Mouse (Mus musculus) macrophage (primary cell): ENCODE measurements around the gene Tdrd7. TPM values are rescaled to one million over a fixed set of nuclear protein-coding genes. Genes with fewer than 3 reads are reported as not detected.

ENCODE experiments used
- H3K27ac ChIP-seq: fragments of 350-480 bp; formaldehyde crosslinking; 2 replicates; pipeline ENCODE4 v1.9.0; 2021
- H3K36me3 ChIP-seq: fragments of 350-480 bp; formaldehyde crosslinking; 2 replicates; pipeline ENCODE4 v1.9.0; 2021; ENCODE audit errors: inconsistent target
- H3K4me3 ChIP-seq: fragments of 350-480 bp; formaldehyde crosslinking; 2 replicates; pipeline ENCODE4 v1.9.0; 2021; ENCODE audit errors: inconsistent target
- H3K79me2 ChIP-seq: fragments of 350-480 bp; formaldehyde crosslinking; 2 replicates; pipeline ENCODE4 v1.9.0; 2021; ENCODE audit errors: inconsistent target
- WGBS: methylation state at CpG from one replicate; pipeline ENCODE4 v1.1.7; 2026; ENCODE audit warnings: inconsistent platforms; ENCODE audit not compliant: missing documents; 5-methylcytosine and 5-hydroxymethylcytosine counted together
- polyA plus RNA-seq: library from polyadenylated mRNA; stranded (reverse); fragments of 250-400 nt; gene quantifications from 3 replicates; pipeline ENCODE4 v1.2.4, GENCODE M21; 2018; ENCODE audit warnings: inconsistent platforms

Tdrd7 gene
- polyA plus RNA-seq, 1 experiment from 2014 or later: 30.7 TPM

- no peak overlapping the region for H3K27ac ChIP-seq
- WGBS: 34% methylated on average over 13 of the region's 13 CpGs
- H3K4me3 ChIP-seq: no peak overlapping the region
- H3K36me3 ChIP-seq: no peaks in the 10 kb centered on the region
- no peaks in the 10 kb centered on the region for H3K79me2 ChIP-seq
Measured at GRCm38 (mm10) chr4:45965737-45966447, 758 bp downstream of the Tdrd7 start.

- 77% methylated on average over 6 of the region's 6 CpGs for WGBS
- Histone ChIP-seq H3K36me3 (no peaks in the 10 kb centered on the region), H3K27ac (no peak overlapping the region), H3K79me2 (no peaks in the 10 kb centered on the region), H3K4me3 (no peak overlapping the region)
Measured at GRCm38 (mm10) chr4:45966716-45967115, 1.6 kb downstream of the Tdrd7 start.

GRCm38 (mm10) chr4:45967479-45968341, 2.6 kb downstream of the Tdrd7 start:
- 92% methylated on average over 9 of the region's 9 CpGs for WGBS
- Histone ChIP-seq H3K36me3 (no peaks in the 10 kb centered on the region), H3K4me3 (no peak overlapping the region), H3K27ac (no peak overlapping the region), H3K79me2 (peaks cover 1% of the 10 kb centered on the region)

GRCm38 (mm10) chr4:45969051-45969450, 3.9 kb downstream of the Tdrd7 start:
- WGBS: 90% methylated on average over 2 of the region's 2 CpGs
- no peak overlapping the region for H3K4me3 ChIP-seq
- H3K36me3 ChIP-seq: no peaks in the 10 kb centered on the region
- H3K27ac ChIP-seq: no peak overlapping the region
- H3K79me2 ChIP-seq: peaks cover 15% of the 10 kb centered on the region

- no peak overlapping the region for H3K4me3 ChIP-seq
- H3K79me2 ChIP-seq: peaks cover 25% of the 10 kb centered on the region
- no peak overlapping the region for H3K27ac ChIP-seq
- H3K36me3 ChIP-seq: no peaks in the 10 kb centered on the region
- 76% methylated on average over 7 of the region's 7 CpGs for WGBS
Measured at GRCm38 (mm10) chr4:45970048-45970560, 5.0 kb downstream of the Tdrd7 start.

- under 1% methylated on average over 49 of the region's 51 CpGs for WGBS
- no peak overlapping the region for H3K27ac ChIP-seq
- H3K4me3 ChIP-seq: peak overlapping the region; percentile 7; the same call in 1 of the 2 replicates
- H3K79me2 ChIP-seq: peaks cover 43% of the 10 kb centered on the region
- H3K36me3 ChIP-seq: peaks cover 6% of the 10 kb centered on the region; the same call in 1 of the 2 replicates
Measured at GRCm38 (mm10) chr4:45971806-45972447, 6.8 kb downstream of the Tdrd7 start.

GRCm38 (mm10) chr4:45972448-45972854, 7.3 kb downstream of the Tdrd7 start:
- Histone ChIP-seq H3K27ac (peak overlapping the region; percentile 28; the same call in 1 of the 2 replicates), H3K79me2 (peaks cover 49% of the 10 kb centered on the region), H3K4me3 (peak overlapping the region; percentile 72), H3K36me3 (peaks cover 6% of the 10 kb centered on the region; the same call in 1 of the 2 replicates)
- WGBS: 1% methylated on average over 42 of the region's 53 CpGs

- H3K79me2 ChIP-seq: peaks cover 54% of the 10 kb centered on the region
- WGBS: 40% methylated on average over 9 of the region's 9 CpGs
- peaks cover 6% of the 10 kb centered on the region; the same call in 1 of the 2 replicates for H3K36me3 ChIP-seq
- peak overlapping the region; percentile 72 for H3K4me3 ChIP-seq
- peak overlapping the region; percentile 28; the same call in 1 of the 2 replicates for H3K27ac ChIP-seq
Measured at GRCm38 (mm10) chr4:45972951-45973350, 7.8 kb downstream of the Tdrd7 start.

GRCm38 (mm10) chr4:45976931-45977667, 12.0 kb downstream of the Tdrd7 start:
- WGBS: 90% methylated on average over 6 of the region's 6 CpGs
- peaks cover 85% of the 10 kb centered on the region for H3K79me2 ChIP-seq
- H3K36me3 ChIP-seq: peaks cover 6% of the 10 kb centered on the region; the same call in 1 of the 2 replicates
- H3K4me3 ChIP-seq: no peak overlapping the region
- H3K27ac ChIP-seq: no peak overlapping the region

- peaks cover 90% of the 10 kb centered on the region for H3K79me2 ChIP-seq
- H3K27ac ChIP-seq: no peak overlapping the region
- 95% methylated on average over 2 of the region's 2 CpGs for WGBS
- H3K4me3 ChIP-seq: no peak overlapping the region
- peaks cover 9% of the 10 kb centered on the region; the same call in 1 of the 2 replicates for H3K36me3 ChIP-seq
Measured at GRCm38 (mm10) chr4:45979916-45980315, 14.8 kb downstream of the Tdrd7 start.

- Histone ChIP-seq H3K4me3 (no peak overlapping the region), H3K27ac (peak overlapping the region; percentile 61), H3K79me2 (peaks cover 90% of the 10 kb centered on the region), H3K36me3 (peaks cover 3% of the 10 kb centered on the region; the same call in 1 of the 2 replicates)
Measured at GRCm38 (mm10) chr4:45981054-45981453, 15.9 kb downstream of the Tdrd7 start.

- Histone ChIP-seq H3K27ac (no peak overlapping the region), H3K4me3 (no peak overlapping the region), H3K36me3 (peaks cover 82% of the 10 kb centered on the region), H3K79me2 (peaks cover 25% of the 10 kb centered on the region)
- WGBS: 89% methylated on average over 6 of the region's 6 CpGs
Measured at GRCm38 (mm10) chr4:45990427-45991135, 25.4 kb downstream of the Tdrd7 start.

- H3K4me3 ChIP-seq: no peak overlapping the region
- no peak overlapping the region for H3K27ac ChIP-seq
- no peaks in the 10 kb centered on the region for H3K79me2 ChIP-seq
- peaks cover 87% of the 10 kb centered on the region for H3K36me3 ChIP-seq
- WGBS: 100% methylated on average over 4 of the region's 4 CpGs
Measured at GRCm38 (mm10) chr4:45998536-45998935, 33.4 kb downstream of the Tdrd7 start.
